Mouse (Mus musculus): Measurements from ENCODE around the gene Stk39.

Stk39 gene

DNA sequence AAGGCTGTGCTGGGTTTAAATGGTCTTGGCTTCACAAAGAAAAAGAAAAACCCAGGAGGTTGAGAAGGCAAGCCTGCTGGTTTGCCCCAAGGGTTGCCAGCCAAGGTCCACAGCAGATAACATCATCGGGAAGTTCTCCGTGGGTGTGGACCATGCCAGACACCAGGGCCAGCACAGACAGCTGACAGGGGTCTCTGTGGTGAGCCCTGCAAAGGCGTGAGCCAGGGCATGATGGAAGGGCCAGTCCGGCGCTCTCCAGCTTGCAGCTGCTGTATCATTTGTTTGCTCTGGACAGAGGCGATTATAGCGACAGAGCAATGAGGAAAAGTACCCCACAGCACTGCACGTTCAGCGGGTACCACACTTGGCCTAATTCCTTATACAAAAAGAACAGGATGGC lies 126.8 kb downstream of the Stk39 start:
- no peak for DNase-seq (ENCODE audit: low spot score in 2 of 2)

DNA sequence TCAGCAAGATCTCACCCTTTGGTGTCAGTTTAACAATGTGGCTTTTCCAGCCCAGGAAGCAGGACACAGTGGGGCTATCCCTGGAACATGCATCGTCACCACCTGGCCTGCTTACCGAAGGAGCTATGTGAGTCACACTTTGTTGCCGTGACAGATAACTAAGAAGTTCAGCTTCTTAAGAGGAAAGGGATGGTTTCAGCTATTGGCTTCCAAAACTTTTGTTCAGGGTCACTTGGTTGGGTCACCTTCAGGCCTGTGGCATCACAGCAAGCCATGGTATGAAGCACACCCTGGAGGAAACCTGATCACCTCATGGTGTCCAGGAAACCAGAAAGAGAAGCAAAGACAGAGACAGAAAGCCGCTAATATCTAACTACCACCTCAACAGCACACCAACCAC lies 128.3 kb downstream of the Stk39 start:
- DNase-seq (ENCODE audit: low spot score in 2 of 2): no peak

DNA sequence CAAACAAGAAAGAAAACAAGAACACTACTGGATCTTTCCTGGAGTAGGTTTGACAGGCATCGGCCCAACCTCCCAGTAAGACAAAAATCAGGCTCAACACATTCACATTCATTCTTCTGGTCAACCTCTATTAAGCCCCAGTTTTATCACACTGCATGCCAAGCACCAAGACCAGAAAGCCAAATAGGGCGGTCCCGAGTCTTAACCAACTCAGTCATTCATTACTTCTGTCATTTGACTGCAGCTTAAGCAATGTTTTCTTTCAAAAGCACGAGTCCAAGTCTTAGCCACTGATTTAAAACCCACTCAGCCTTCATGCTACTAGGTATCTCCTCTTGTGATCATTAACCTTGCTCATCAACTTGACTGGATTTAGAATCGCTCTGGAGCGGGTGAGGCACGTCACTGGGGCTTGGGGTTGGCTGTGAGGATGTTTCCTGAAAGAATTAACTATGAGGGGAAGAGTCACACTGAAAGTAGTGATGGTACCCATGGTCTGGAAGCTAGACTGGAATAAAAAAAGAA lies 129.9 kb downstream of the Stk39 start:
- DNase-seq (ENCODE audit: low spot score in 2 of 2): no peak

DNA sequence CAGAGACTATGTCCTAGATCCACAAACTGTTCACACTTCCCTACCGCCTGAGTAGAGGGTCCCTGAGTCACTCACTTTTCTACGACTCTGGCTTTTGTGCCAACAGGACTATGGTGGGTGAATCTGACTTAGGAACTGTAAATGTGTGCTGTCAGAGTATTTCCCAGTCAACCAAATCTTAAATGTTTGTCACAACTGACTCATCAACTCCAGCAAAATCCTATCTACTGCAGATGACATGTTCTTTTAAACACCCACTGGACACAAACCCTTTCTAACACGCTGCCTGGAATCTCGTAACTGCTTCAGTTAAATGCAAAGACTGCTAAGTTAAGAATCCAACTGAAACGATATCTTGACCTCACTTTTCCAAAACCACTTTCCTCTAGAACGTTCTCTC lies 135.2 kb downstream of the Stk39 start:
- no peak for DNase-seq (ENCODE audit: low spot score in 2 of 2)

DNA sequence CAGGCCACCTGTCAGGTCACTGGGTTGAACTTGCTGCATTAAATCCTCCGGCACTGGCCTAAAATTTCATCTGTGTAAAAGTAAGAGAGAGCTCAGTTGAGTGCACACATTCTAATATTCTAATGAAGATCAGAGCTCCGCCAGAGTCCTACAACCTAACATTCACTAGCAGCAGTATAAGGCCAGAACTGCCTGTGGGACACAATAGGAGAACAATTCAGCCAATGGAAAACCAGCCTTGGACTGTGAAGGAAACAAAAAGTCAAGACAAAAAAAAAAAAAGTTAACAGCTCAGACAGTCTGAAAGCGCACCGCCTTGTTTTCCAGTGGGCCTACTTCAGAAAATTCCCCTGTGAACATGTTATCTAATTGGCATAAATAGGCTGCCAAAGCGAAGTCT lies 137.1 kb downstream of the Stk39 start:
- DNase-seq (ENCODE audit: low spot score in 2 of 2): no peak

DNA sequence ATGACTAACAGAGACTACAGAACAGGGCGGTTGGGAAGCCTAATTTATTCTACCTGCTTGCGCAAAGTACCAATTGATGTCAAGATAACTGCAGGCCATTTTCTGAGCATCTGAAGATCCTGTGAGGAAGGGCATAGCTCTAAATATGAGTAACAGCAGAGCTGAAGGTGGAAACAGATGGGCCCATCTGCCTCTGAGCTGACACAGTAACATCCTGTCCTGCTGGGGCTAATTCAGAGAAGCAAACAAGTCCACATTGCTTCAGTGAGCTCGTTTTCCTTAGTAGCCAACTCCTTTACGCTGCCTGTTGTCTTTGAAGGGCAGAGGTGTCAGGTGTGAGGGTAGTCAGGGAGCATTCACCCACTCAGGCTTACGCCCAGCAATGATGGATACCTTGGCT lies 146.8 kb downstream of the Stk39 start:
- DNase-seq (ENCODE audit: low spot score in 2 of 2): no peak

DNA sequence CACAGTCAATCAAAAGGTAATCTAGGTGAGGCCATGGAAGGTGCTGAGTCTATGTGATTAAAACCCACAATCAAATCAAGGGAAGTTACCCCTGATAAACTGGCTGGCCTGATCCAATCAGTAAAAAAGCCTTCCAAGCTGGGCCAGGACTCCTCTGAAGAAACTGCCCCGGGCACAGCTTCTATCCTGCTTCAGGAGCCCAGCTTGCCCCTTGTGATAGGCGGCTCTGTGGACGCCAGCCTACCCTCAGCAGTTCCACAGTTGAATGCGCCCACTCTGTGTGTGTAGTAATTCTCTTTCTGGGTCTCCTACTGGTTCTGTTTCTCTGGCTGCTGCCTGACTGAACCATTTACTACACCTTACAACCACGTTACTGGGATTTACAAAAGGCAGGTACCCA lies 150.8 kb downstream of the Stk39 start:
- no peak for DNase-seq (ENCODE audit: low spot score in 2 of 2)

DNA sequence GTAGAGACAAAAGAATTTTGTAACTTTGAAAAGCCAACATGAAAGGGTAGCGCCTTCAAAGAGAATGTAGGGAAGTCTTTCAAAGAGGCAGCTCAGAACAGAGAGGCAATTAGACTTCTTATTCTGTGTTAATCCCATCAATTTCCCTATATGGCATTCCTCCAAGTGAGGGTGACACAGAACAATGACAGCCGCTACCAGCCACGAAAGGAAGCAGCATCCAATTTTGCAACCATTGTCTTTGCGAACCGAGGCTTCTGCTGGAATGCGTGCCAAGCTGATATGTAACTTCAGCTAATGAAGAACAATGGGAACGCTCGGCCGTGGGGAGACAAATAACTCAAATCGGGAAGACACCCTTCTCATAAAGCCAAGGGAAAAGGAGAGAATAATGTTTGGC lies 151.4 kb downstream of the Stk39 start:
- no peak for DNase-seq (ENCODE audit: low spot score in 2 of 2)

DNA sequence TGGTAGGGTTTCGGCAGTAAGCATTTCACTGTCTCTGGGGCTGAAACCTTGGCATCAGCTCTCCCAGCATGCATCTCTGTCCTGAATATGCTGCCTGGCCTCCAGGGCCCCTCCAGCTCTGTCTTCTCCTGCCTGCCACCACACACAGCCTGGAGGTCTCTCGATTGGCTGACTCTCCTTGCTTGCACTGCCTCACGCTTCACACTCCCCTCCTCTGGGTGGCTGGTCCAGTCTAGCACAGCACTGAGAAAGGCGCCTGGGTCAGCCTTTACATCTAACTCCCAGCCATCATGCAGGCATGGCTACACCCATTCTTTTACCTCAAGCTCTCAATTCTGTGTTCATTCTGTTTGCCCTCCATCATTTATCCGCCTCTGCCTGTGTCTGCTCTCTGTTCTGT lies 153.6 kb downstream of the Stk39 start:
- DNase-seq (ENCODE audit: low spot score in 2 of 2): no peak

DNA sequence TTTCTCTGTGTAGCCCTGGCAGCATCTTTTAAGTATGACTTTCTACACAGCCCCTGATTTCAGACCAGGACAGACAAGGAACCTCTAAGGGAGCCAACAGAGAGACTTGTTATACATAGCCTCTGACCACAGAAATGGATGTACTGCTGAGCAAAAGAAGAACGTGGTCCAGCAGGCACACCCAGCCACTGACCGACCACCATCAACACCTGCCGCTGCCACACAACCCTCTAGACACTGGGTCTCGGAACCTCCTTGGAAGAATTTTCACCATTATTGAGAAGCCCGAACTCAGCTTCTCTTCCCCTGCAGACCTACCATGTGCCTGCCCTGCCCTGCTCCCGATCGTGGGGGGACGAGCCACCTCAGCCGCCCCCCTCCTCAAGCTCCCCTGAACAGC lies 154.2 kb downstream of the Stk39 start:
- no peak for DNase-seq (ENCODE audit: low spot score in 2 of 2)

DNA sequence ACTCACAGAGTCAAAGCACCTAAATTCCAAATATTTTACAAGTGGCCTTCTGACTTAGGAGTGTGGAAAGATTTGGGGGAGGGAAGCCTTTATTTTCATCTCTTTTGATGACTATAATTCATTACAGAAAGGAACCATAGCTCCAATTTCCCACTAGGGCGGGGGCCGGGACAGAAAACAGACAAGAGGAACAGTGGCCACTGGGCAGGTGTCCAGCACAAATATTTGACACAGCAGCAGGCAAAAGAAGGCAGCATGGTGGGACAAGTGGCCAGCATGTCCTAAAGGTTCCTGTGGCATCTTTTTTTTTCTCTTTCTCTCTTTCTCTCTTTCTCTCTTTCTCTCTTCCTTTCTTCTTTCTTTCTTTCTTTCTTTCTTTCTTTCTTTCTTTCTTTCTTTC lies 154.6 kb downstream of the Stk39 start:
- DNase-seq (ENCODE audit: low spot score in 2 of 2): no peak

DNA sequence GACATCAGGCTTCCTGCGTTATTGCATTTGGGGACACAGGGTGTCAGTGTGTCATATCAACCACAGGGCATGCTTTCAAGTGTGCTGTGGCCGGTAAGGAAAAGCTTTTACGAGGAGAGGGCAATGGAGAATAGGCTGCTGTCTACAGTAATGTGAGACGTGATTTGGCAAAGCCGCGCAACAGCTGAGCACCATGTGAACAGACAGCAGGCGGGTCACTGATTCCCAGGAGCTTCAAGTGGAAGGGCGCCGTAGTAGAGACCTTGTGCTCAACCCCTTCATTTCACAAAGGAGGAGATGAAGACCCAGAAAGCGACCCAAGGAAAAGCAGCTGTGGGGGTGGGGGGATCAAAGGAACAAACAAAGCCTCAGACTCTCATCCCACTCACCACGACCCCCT lies 156.8 kb downstream of the Stk39 start:
- DNase-seq (ENCODE audit: low spot score in 2 of 2): no peak

DNA sequence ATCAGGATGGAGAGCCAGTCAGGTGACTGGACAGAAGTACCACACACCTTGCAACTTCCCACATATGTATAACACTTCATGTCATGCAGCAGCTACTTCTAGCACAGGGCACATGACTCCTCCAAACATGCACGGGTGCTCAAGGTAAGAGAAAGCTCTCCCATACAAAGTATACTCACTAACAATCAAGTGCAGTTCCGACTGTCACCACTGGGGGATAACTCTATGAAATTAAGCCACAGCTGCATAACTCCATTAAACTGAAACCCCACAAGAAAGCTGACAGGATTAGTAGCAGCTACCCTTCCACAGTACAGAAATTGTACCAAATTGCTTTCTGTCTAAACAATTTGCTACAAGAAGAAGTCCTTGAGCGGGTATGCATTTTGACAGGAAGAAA lies 161.9 kb downstream of the Stk39 start:
- DNase-seq (ENCODE audit: low spot score in 2 of 2): peak in 1 of 2 experiments; percentile 37

DNA sequence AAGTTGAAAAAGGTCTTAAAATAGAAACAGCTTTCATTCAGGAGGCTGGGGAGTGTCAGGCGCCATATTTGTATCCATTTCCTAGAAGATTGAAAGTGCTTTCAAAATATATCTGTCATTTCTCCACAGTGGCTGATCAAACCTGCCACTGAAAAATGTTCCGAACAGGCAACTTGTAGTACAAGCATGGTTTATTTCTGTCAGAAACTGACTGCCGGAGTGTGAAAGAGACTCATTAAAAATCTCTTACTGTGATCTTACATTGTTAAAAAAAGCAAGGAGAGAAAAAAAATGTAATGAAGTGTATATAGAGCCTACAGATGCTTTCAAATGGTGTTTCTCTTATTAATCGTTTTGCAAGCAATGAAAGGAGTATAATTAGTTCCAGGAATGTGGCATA lies 165.5 kb downstream of the Stk39 start:
- no peak for DNase-seq (ENCODE audit: low spot score in 2 of 2)

DNA sequence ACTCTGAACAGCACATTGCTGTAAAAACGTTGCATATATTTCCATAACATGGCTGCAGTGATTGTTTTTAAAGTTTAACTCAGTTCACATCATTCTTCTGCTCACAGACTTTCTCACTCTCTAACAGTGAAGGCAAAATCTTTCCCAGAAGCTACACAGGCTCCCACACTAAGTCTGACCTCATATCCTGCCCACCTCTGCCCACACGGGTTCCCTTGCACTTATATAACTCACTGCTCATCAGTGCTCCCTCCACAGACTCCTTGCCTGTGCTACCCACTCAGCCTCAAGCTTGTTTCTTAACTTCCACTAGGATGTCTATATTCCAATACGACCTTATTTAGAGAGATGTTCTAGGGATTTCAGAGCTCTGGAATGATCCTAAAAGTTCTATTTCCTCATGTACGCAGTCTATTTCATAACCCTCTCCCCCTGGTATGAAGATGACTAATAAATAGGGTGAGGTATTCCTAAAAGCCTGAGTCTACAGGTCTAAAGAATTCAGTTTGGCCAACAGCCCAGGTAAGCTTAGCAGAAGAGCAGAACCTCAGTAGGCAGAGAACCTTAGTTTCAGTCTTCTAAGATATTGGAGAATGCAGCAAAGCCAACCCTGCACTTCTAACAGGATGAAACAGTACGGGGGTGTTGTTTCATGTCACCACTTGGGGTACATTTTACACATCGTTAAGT lies 167.2 kb downstream of the Stk39 start:
- DNase-seq (ENCODE audit: low spot score in 2 of 2): no peak

DNA sequence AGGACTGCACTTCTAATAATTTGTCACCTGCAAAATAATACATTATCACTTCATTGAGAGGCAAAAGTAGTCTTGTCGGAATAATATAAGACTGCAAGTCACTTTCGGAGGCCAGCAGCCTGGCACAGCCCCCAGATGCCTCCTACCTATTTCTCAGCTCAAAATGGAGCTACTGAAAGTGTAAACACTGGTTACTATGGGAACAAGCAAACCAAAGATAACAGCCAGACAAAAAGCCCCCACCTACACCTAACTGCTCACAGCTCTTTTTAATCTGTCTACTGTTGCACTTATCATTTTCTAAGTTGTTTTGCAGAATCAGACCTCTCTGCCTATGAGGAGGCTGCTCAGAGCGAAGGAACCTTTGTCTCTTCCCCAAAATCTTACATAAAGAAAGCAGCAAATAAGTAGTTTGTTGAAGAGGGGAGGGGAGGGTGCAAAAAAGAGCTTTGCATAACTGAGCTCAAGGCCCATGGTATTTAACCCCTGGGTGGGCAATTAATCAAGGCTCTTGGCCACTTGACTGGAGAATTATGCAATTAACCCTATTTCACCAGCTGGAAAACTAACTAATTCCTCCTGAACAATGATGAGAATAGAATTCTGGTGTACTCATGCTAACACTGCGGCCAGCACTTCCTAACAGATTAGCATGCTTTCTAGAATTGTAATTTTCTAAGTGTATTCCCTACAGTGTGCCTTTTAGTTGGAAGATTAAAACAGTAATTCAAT lies 170.1 kb downstream of the Stk39 start:
- DNase-seq (ENCODE audit: low spot score in 2 of 2): no peak

DNA sequence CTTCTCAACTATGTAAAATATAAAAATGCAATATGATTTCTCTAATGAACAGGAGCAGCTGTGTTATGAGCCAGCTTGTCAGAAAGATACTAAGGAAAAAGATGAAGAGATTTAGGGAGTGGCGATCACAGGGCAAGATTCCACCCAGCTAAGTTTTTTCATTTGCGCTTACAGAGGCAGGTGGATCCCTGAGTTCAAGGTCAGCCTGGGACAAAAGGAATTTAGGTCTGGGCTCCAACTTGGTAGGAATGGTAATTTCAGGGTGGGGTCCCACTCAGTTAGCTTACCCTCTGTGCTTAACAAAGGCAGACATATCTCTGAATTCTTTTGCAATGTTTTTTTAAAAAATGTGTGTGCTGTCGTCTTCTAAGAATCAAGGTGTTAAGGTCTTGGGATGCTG lies 173.7 kb downstream of the Stk39 start:
- DNase-seq (ENCODE audit: low spot score in 2 of 2): no peak

DNA sequence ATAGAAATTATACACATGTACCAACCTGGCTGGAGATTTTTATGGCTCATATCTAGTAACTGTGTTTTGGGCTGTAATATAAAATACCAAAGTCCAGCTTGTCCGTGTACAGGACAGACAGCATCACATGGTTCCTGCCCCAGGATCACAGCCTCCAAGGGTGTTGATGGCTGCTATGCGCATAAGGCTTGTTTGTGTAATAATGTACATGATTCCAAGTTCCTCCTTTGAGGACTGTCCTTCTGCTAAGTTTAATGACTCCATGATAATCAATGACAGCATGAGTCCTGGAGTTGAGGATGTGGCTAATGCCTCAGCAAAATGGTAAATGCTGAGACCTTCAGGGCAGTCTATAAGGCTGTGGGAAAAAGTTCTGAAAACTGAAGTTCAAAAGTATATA lies 174.1 kb downstream of the Stk39 start:
- no peak for DNase-seq (ENCODE audit: low spot score in 2 of 2)

DNA sequence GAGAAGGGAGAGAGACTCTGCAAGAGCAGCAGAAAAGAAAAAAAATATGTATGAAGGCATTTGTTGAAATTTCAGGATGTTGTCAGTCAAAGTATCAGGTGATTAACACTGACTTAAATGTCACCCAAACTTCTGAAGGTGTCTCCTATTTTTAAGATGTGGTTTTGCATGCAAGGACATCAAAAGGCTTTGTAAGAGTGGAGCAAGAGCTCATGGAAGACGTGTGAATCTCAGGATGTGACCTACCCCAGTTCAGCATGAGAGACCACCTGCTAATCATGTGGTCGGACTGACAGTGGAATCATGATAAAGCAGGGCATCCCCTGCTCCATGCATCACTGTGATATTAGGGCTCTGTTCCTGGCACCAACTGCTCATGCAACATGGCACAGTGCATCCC lies 175.3 kb downstream of the Stk39 start:
- DNase-seq (ENCODE audit: low spot score in 2 of 2): no peak

DNA sequence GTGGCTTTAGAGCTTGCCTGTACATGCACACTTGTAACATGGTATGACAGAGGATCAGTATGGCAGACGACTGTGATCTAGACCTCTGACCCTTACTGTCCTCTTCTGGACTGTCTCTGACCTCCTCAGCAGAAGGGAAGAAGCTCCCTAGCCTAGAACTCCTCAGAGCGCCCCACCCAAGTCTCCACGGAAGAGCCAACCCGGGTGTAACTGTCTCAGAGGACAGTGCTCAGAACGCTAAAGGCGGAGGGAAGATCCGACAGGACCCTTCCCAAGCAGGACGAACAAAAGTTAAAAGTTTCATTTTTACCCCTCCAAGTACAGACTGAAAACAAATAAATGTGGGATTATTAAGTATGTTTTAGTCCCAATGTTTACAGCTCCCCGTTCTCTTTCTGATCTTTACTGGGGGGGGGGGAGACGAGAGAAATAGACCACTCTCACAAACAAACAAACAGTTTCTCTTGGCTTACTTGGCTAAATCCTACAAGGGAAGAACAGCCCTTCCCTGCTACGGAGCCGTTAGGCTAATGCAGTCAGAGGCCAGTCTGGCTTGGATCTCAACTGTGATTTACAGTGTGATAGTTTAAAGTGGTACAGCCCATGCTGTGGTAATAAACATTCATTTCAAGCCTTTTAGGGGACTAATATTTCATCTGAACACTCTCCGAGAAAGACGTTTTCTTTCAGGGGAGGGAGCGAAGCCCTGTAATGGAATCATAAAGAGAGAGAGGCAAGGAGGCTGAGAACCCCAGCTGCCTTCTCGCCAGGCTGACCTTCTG lies 179.3 kb downstream of the Stk39 start:
- DNase-seq (ENCODE audit: low spot score in 2 of 2): no peak

DNA sequence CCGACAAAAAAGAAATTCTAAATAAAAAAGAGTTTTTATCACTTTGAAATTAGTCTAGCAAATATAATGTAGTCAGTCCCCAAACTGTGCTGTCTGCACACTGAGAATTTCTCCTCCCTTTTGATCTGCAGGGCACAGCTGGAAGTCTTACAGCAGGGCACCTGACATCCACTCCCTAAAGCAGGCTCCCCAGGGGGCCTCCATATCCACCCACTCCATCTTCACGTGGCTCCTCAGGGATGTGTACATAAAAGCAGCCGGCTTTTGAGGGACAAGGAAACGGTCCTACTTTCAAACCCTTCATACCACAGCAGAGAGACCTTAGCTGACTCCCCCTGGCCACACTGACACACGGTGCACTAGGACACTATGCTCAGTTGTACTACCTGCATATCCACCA lies 180.2 kb downstream of the Stk39 start:
- no peak for DNase-seq (ENCODE audit: low spot score in 2 of 2)

DNA sequence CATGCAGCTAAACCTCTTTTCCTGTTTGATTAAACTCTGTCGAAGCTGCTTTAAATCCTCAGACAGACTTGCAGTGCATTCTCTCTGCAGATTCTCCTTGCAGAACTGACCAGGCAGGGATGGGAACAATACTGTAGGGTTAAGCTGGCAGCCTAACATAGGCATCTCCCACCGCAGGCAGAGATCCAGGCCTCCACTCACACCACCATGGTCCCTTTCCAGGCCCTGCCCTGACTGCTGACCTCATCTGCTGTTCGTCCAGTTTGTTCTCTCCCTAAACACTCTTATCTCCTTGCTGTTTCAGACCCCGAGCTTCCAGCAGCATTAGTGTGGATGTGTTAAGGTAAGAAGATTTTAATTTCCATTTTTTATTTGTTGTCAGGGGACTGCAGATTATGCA lies 182.1 kb downstream of the Stk39 start:
- DNase-seq (ENCODE audit: low spot score in 2 of 2): no peak

DNA sequence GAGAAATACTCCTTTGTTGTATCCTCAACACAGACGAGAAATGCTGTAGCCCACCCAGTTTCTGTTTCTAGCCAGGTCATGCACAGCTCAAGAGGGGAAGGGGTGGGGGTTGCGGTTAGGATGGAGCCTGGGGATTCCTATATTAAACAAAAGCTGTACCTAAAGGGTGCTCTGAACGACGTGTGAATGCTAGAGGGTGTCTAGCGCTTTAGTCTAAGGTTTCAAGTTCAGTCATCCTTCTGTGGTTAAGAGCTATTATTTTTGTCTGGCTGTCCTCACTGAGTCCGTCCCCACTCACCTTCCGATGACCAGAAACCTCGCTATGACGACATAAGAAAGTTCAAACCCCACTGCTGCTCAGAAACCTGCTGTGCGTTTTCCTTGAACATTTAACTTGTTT lies 182.9 kb downstream of the Stk39 start:
- no peak for DNase-seq (ENCODE audit: low spot score in 2 of 2)
